Mouse (Mus musculus): ENCODE results near the gene Ece2. TPM values are rescaled to one million over a fixed set of nuclear protein-coding genes. Genes with fewer than 3 reads are reported as not detected.
"Not testable (repeated sequence)": the region's sequence is repeated elsewhere in the genome, so short reads cannot be mapped to it uniquely, and the experiment has no call there.

Gene Ece2
- total and polyA plus RNA-seq, 2 experiments from 2014 or later, result 16.0 to 24.6 TPM

GRCm38 (mm10) chr16:20643911-20644310 lies 14.3 kb downstream of the Ece2 start:
- Histone ChIP-seq H3K4me2 (ENCODE audit: low read depth, low read length) (no peak overlapping the region), H3K27ac (no peak overlapping the region), H3K4me3 (ENCODE audit: low read length) (no peak overlapping the region), H3K9me3 (ENCODE audit: low read length) (no peaks in the 10 kb centered on the region), H3K4me1 (ENCODE audit: insufficient read depth, low read length) (no peaks in the 10 kb centered on the region), H3K27me3 (ENCODE audit: insufficient read depth, low read length) (no peaks in the 10 kb centered on the region), H3K36me3 (ENCODE audit: insufficient read depth, low read length) (peaks cover 23% of the 10 kb centered on the region), H3K9ac (replicated peaks; ENCODE audit: low read length) (no peak overlapping the region)
- no peak for TF ChIP-seq CTCF (IDR thresholded peaks at IDR 0.05; ENCODE audit: low read depth)
- WGBS, result 89% methylated on average over 7 of the region's 7 CpGs
- no peak for ATAC-seq
- DNase-seq (ENCODE audit: low spot score), result no peak

DNA sequence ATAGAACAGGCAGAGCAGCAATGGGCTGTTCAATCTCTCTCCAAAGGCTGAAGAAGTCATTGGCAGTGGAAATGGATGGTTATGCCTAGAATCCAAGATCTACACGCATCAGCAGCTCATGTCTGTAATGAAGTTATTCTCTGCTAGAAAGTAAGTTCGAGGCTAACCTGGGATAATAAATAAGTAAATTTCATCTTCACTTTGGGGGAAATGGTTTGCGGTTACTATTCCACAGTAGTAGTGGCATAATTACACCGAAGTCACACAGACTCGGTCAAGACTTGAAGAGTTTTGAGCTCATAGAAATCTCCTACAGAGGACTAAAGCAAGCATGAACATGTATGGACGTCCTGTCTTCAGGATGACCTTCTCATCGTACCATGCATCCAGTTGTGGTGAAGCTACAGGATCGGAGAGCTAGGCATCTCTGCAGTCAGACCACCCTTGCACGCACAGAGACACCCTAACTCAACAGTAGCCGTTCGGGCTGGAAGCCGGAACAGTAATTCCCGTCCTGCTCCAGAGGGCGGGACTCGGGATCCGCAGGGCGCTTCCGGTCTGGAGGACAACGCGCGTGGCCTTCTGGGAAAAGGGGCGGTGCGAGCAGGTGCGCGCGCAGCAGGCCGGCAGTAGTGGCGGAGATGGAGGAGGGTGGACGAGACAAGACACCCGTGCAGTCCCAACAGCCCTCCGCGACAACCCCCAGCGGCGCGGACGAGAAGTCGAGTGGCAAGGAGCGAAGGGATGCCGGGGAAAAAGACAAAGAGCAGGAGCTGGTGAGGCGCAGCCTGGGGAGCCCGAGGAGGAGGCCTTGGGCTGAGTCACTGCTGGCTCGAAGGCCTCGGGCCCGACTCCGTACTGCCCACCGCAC lies 21.7 kb downstream of the Ece2 start, which contains the start of gene Psmd2:
Gene Psmd2, plus strand, starts transcription at position 577 of the 871 bp plus-strand sequence.
- Histone ChIP-seq H3K4me2 (ENCODE audit: low read depth, low read length) (peak within 1 kb of the TSS; percentile 91), H3K27me3 (ENCODE audit: insufficient read depth, low read length) (no peaks in the 10 kb centered on the region), H3K36me3 (ENCODE audit: insufficient read depth, low read length) (peaks cover 7% of the 10 kb centered on the region), H3K27ac (peak within 1 kb of the TSS; percentile 81; the same call in 1 of the 2 replicates), H3K4me3 (ENCODE audit: low read length) (peak within 1 kb of the TSS; percentile 91), H3K9ac (replicated peaks; ENCODE audit: low read length) (peak within 1 kb of the TSS; percentile 95), H3K9me3 (ENCODE audit: low read length) (no peaks in the 10 kb centered on the region), H3K4me1 (ENCODE audit: insufficient read depth, low read length) (0 out of 2 replicates have a peak, but pooled peaks cover 3% of the 10 kb centered on the region)
- DNase-seq (ENCODE audit: low spot score) (peak; percentile 97), ATAC-seq (peak; percentile 97)
- no peak; the same call in 1 of the 2 replicates for TF ChIP-seq CTCF (IDR thresholded peaks at IDR 0.05; ENCODE audit: low read depth)
- 2% methylated on average over 46 of the region's 46 CpGs for WGBS

DNA sequence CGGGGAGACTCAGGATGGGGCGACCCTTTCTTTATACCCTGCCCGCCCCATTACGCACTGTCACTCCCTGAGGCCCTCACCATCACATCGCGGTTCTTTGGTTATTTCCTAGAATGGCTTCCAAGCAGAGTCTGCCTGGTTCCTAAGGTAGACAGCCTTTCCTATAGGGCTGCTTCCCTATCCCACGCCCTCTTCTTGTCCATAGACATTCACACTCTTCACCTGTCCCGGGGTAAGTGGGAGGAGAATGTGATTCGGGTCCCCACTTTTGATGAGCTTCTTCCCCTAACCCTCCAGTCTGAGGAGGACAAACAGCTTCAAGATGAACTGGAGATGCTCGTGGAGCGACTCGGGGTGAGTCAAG lies 22.3 kb downstream of the Ece2 start:
- 9% methylated on average over 12 of the region's 12 CpGs for WGBS
- no peaks in the 10 kb centered on the region for H3K27me3 ChIP-seq (ENCODE audit: insufficient read depth, low read length)
- H3K4me2 ChIP-seq (ENCODE audit: low read depth, low read length), result peak overlapping the region; percentile 91
- H3K9ac ChIP-seq (replicated peaks; ENCODE audit: low read length), result peak overlapping the region; percentile 95
- 0 out of 2 replicates have a peak, but pooled peaks cover 3% of the 10 kb centered on the region for H3K4me1 ChIP-seq (ENCODE audit: insufficient read depth, low read length)
- ATAC-seq (no peak), DNase-seq (ENCODE audit: low spot score) (no peak)
- H3K9me3 ChIP-seq (ENCODE audit: low read length), result no peaks in the 10 kb centered on the region
- TF ChIP-seq CTCF (IDR thresholded peaks at IDR 0.05; ENCODE audit: low read depth), result no peak
- peak overlapping the region; percentile 81; the same call in 1 of the 2 replicates for H3K27ac ChIP-seq
- peaks cover 10% of the 10 kb centered on the region for H3K36me3 ChIP-seq (ENCODE audit: insufficient read depth, low read length)
- peak overlapping the region; percentile 91 for H3K4me3 ChIP-seq (ENCODE audit: low read length)

GRCm38 (mm10) chr16:20653315-20653714 lies 23.7 kb downstream of the Ece2 start:
- no peak overlapping the region for H3K9ac ChIP-seq (replicated peaks; ENCODE audit: low read length)
- no peaks in the 10 kb centered on the region for H3K27me3 ChIP-seq (ENCODE audit: insufficient read depth, low read length)
- H3K4me2 ChIP-seq (ENCODE audit: low read depth, low read length), result peak overlapping the region; percentile 91; the same call in 1 of the 2 replicates
- ATAC-seq (no peak), DNase-seq (ENCODE audit: low spot score) (no peak)
- no peak overlapping the region for H3K27ac ChIP-seq
- no peak overlapping the region for H3K4me3 ChIP-seq (ENCODE audit: low read length)
- 0 out of 2 replicates have a peak, but pooled peaks cover 3% of the 10 kb centered on the region for H3K4me1 ChIP-seq (ENCODE audit: insufficient read depth, low read length)
- H3K36me3 ChIP-seq (ENCODE audit: insufficient read depth, low read length), result peaks cover 22% of the 10 kb centered on the region
- no peak for TF ChIP-seq CTCF (IDR thresholded peaks at IDR 0.05; ENCODE audit: low read depth)
- no peaks in the 10 kb centered on the region for H3K9me3 ChIP-seq (ENCODE audit: low read length)
- WGBS, result 47% methylated on average over 2 of the region's 2 CpGs

- Histone ChIP-seq H3K9me3 (ENCODE audit: low read length) (no peaks in the 10 kb centered on the region), H3K36me3 (ENCODE audit: insufficient read depth, low read length) (peaks cover 65% of the 10 kb centered on the region), H3K4me1 (ENCODE audit: insufficient read depth, low read length) (no peaks in the 10 kb centered on the region), H3K4me2 (ENCODE audit: low read depth, low read length) (no peak overlapping the region), H3K27me3 (ENCODE audit: insufficient read depth, low read length) (no peaks in the 10 kb centered on the region), H3K27ac (no peak overlapping the region), H3K4me3 (ENCODE audit: low read length) (no peak overlapping the region), H3K9ac (replicated peaks; ENCODE audit: low read length) (no peak overlapping the region)
- ATAC-seq (no peak), DNase-seq (ENCODE audit: low spot score) (no peak)
- no peak for TF ChIP-seq CTCF (IDR thresholded peaks at IDR 0.05; ENCODE audit: low read depth)
- 90% methylated on average over 4 of the region's 4 CpGs for WGBS
Observed at GRCm38 (mm10) chr16:20657661-20658060, 28.0 kb downstream of the Ece2 start.

DNA sequence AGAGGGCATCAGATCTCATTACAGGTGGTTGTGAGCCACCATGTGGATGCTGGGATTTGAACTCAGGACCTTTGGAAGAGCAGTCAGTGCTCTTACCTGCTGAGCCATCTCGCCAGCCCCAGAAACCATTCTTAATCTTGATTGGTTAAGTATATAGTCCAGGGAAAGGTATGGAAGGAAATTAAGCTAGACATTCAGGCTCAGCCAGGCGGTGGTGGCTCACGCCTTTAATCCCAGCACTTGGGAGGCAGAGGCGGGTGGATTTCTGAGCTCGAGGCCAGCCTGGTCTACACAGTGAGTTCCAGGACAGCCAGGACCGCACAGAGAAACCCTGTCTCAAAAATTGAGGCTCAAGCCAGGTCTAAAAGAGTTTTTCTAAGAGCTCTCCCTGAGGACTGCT lies 38.4 kb downstream of the Ece2 start, which contains the start of gene Eif4g1:
Gene Eif4g1, plus strand, starts transcription at position 301 of the 400 bp plus-strand sequence.
- 92% methylated on average over 3 of the region's 6 CpGs for WGBS
- H3K9ac ChIP-seq (replicated peaks; ENCODE audit: low read length); H3K4me1 ChIP-seq (ENCODE audit: insufficient read depth, low read length); H3K4me3 ChIP-seq (ENCODE audit: low read length); H3K27me3 ChIP-seq (ENCODE audit: insufficient read depth, low read length); H3K27ac ChIP-seq; H3K9me3 ChIP-seq (ENCODE audit: low read length); DNase-seq (ENCODE audit: low spot score); H3K36me3 ChIP-seq (ENCODE audit: insufficient read depth, low read length); H3K4me2 ChIP-seq (ENCODE audit: low read depth, low read length); ATAC-seq: not testable (repeated sequence)

DNA sequence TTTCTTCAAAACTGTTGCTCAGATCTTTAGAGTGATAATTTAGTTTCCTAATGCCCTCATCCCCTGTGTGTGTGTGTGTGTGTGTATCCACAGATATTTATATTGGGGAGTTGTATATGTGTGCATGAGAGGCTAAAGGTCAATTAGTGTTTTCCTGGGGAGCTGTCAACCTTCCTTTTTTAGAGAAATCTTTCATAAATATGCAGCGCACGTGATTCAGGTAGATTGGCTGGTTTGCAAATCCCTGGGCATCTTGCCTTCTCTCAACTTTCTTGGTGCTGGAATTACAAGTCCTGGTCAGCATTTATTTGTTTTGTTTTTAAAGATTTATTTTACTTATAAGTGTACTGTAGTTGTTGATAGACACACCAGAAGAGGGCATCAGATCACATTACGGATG lies 40.7 kb downstream of the Ece2 start:
- H3K36me3 ChIP-seq (ENCODE audit: insufficient read depth, low read length), result no peaks in the 10 kb centered on the region
- WGBS, result 88% methylated on average over 3 of the region's 3 CpGs
- ATAC-seq (no peak), DNase-seq (ENCODE audit: low spot score) (no peak)
- H3K4me2 ChIP-seq (ENCODE audit: low read depth, low read length), result no peak overlapping the region
- H3K4me1 ChIP-seq (ENCODE audit: insufficient read depth, low read length), result peaks cover 18% of the 10 kb centered on the region
- no peaks in the 10 kb centered on the region for H3K27me3 ChIP-seq (ENCODE audit: insufficient read depth, low read length)
- H3K27ac ChIP-seq, result no peak overlapping the region
- H3K9me3 ChIP-seq (ENCODE audit: low read length), result no peaks in the 10 kb centered on the region
- TF ChIP-seq CTCF (IDR thresholded peaks at IDR 0.05; ENCODE audit: low read depth), result no peak
- no peak overlapping the region for H3K9ac ChIP-seq (replicated peaks; ENCODE audit: low read length)
- H3K4me3 ChIP-seq (ENCODE audit: low read length), result no peak overlapping the region
